Mouse (Mus musculus) thymus, adult 2 months (tissue): ENCODE results near the gene Gm20605. TPM values are rescaled to one million over a fixed set of nuclear protein-coding genes. Genes with fewer than 3 reads are reported as not detected.

Experiments
- DNase-seq: peaks from one replicate; pipeline ENCODE4 v3.0.0; 2021
- H3K27ac ChIP-seq: fragments of 200-500 bp; 2 replicates; pipeline ENCODE4 v1.5.1; 2012; ENCODE audit warnings: low read length, control low read depth; ENCODE audit not compliant: control insufficient read depth, insufficient read depth
- H3K27me3 ChIP-seq: fragments of 200-500 bp; 2 replicates; pipeline ENCODE4 v1.6.1; 2012; ENCODE audit warnings: mild to moderate bottlenecking, low read length, moderate library complexity, mixed read lengths; ENCODE audit not compliant: control insufficient read depth, insufficient read depth
- H3K36me3 ChIP-seq: fragments of 200-500 bp; 2 replicates; pipeline ENCODE4 v1.6.1; 2012; ENCODE audit warnings: mild to moderate bottlenecking, low read length, moderate library complexity; ENCODE audit not compliant: control insufficient read depth, insufficient read depth
- H3K4me1 ChIP-seq: fragments of 200-500 bp; replicated peaks from 2 replicates; pipeline ENCODE4 v1.6.1; 2012; ENCODE audit warnings: low read length; ENCODE audit not compliant: control insufficient read depth, insufficient read depth
- H3K4me3 ChIP-seq: fragments of 200-500 bp; 2 replicates; pipeline ENCODE4 v1.5.1; 2012; ENCODE audit warnings: mild to moderate bottlenecking, low read length, control low read depth, moderate library complexity; ENCODE audit not compliant: control insufficient read depth, insufficient read depth
- CTCF ChIP-seq: fragments of 200-500 bp; IDR thresholded peaks from 2 replicates; pipeline ENCODE4 v1.5.1; 2012; ENCODE audit warnings: mild to moderate bottlenecking, control low read depth, low read length, moderate library complexity, borderline replicate concordance; ENCODE audit not compliant: control insufficient read depth, poor library complexity, insufficient read depth; ENCODE audit errors: extremely low read depth
- POLR2A ChIP-seq: fragments of 200-500 bp; IDR thresholded peaks from 2 replicates; pipeline ENCODE4 v1.6.1; 2012; ENCODE audit warnings: mild to moderate bottlenecking, low read length, control low read depth, moderate library complexity; ENCODE audit not compliant: control insufficient read depth, poor library complexity, insufficient read depth; ENCODE audit errors: extremely low read depth
- WGBS: fragments of 180-500 bp; shearing (Covaris S2); methylation state at CpG from one replicate; pipeline ENCODE4 v1.1.7; 2018; 5-methylcytosine and 5-hydroxymethylcytosine counted together
- polyA plus RNA-seq: library from polyadenylated mRNA; depleted of rRNA; stranded (reverse); fragments of >200 nt; gene quantifications from 2 replicates; pipeline ENCODE4 v1.2.3, GENCODE M21; 2012

Gm20605 gene
- polyA plus RNA-seq, 1 experiment, result 149 TPM

DNA sequence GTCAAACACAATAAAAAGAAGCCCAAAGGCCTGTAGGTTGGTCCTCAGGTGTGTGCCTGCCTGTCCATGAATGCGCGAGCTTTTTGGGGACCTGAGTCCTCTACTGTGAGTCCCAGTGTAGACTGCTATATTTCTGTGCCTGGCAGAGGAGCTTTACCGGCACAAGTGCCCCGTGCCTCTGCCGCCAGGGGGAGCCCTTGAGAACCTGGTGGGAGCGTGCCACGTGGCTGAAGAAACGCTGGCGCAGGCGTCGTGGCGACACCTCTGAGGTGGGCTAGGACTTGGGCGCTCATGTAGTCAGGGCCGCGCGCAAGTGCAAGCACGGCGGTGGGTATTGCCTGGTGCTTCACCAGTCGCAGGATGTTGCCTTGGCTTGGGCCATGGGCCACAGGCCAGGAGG lies 12.1 kb downstream of the Gm20605 start, which contains the start of gene Sap25:
Gene Sap25, plus strand, starts transcription at position 281 of the 400 bp plus-strand sequence.
- Histone ChIP-seq H3K36me3 (peaks cover 66% of the 10 kb centered on the region), H3K4me1 (peaks cover 10% of the 10 kb centered on the region), H3K27ac (no peak within 1 kb of the TSS), H3K27me3 (no peaks in the 10 kb centered on the region; the same call in 1 of the 2 replicates), H3K4me3 (no peak within 1 kb of the TSS)
- no peak for DNase-seq
- WGBS, result 91% methylated on average over 19 of the region's 19 CpGs
- 0 out of 2 replicates have a peak, but pooled peaks have one; percentile 8 for TF ChIP-seq POLR2A
- peak; percentile 43; the same call in 1 of the 2 replicates for TF ChIP-seq CTCF

- Histone ChIP-seq H3K27me3 (no peaks in the 10 kb centered on the region; the same call in 1 of the 2 replicates), H3K4me1 (peaks cover 10% of the 10 kb centered on the region), H3K36me3 (peaks cover 48% of the 10 kb centered on the region), H3K27ac (no peak overlapping the region), H3K4me3 (no peak overlapping the region)
- no peak for DNase-seq
- WGBS, result 87% methylated on average over 4 of the region's 4 CpGs
- TF ChIP-seq POLR2A, result no peak
- no peak for TF ChIP-seq CTCF
These were observed 13.9 kb downstream of the Gm20605 start for GRCm38 (mm10) chr5:137642886-137643285.

DNA sequence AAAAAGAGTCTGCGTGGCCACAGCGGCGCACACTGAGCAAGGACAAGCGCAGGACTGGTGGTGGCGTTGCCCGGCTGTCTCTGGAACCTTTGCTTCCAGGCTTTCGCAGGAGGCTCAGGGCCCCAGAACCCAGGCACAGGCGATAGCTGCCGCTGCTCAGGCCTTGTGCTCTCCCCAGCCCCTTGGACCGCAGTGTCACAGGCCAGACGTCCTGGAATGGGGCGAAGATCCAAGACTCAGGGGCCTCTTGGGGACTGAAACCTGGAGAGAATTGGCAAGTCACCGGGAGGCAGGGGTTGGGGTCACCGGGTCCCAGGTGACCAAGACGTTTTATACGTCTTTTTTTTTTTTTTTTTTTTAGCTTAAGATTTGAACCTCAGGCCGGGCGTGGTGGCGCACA lies 15.5 kb downstream of the Gm20605 start:
- Histone ChIP-seq H3K4me3 (no peak overlapping the region), H3K36me3 (peaks cover 32% of the 10 kb centered on the region), H3K27ac (no peak overlapping the region), H3K27me3 (no peaks in the 10 kb centered on the region; the same call in 1 of the 2 replicates), H3K4me1 (peaks cover 13% of the 10 kb centered on the region)
- no peak for DNase-seq
- 89% methylated on average over 19 of the region's 19 CpGs for WGBS
- no peak for TF ChIP-seq POLR2A
- TF ChIP-seq CTCF, result no peak

DNA sequence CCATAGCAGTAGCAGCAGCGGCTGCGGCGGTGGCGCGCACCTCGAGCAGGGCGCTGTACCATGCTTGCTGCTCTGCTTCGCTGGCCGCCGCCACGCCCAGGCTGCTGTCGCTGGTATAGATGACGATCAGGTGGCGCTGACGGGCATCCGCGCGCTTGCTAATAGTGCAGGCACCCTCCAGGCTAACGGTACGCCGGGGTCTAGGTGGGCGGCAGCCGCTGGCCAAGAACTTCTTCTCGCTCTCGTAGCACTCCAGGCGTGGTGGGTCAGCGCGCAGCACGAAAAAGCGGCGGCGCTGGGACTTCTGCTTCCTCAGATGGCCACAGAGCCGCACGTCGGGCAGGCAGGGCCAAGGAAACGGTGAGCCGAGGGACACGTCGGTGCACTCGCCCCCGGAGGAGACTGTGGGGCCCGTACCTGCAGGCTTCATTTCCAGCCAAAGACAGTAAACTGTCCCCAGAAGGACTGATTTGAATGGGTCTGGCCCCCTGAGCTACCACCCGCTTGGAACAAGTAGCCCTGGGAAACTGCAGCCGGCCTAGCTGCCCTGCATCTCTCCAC lies 16.2 kb downstream of the Gm20605 start:
- 7% methylated on average over 44 of the region's 44 CpGs for WGBS
- peak; percentile 37 for DNase-seq
- Histone ChIP-seq H3K27ac (no peak overlapping the region), H3K36me3 (peaks cover 25% of the 10 kb centered on the region), H3K4me3 (no peak overlapping the region), H3K4me1 (peaks cover 12% of the 10 kb centered on the region), H3K27me3 (no peaks in the 10 kb centered on the region; the same call in 1 of the 2 replicates)
- TF ChIP-seq CTCF (no peak), POLR2A (no peak)

DNA sequence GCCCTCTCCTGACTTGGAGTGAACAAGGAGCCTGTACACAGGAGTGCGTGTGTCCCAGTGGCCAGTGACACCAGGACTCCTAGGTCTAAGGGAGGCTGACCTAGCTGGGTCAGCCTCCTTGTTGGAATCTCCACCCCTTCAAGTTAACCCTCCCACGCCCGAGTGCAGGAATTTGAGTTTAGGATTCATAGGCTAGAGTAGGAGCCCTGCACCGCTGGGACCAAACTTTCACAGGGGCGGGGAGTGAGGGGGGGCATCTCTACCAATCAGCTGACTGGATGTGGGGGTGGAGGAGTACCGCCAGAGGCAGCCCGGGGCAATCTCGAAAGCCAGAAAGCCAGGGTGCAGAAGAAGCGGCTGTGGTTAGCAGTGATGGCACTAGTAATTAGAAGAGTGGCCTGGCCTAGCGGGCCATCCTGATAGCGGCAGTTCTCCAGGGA lies 16.7 kb downstream of the Gm20605 start, which contains the start of gene Irs3:
Gene Irs3, minus strand, starts transcription at position 63 of the 440 bp plus-strand sequence.
- peaks cover 22% of the 10 kb centered on the region for H3K36me3 ChIP-seq
- H3K27me3 ChIP-seq, result no peaks in the 10 kb centered on the region; the same call in 1 of the 2 replicates
- 53% methylated on average over 11 of the region's 11 CpGs for WGBS
- no peak for DNase-seq
- peaks cover 7% of the 10 kb centered on the region; the same call in 1 of the 2 replicates for H3K4me1 ChIP-seq
- TF ChIP-seq POLR2A (no peak), CTCF (no peak)
- no peak within 1 kb of the TSS for H3K4me3 ChIP-seq
- no peak within 1 kb of the TSS for H3K27ac ChIP-seq

DNA sequence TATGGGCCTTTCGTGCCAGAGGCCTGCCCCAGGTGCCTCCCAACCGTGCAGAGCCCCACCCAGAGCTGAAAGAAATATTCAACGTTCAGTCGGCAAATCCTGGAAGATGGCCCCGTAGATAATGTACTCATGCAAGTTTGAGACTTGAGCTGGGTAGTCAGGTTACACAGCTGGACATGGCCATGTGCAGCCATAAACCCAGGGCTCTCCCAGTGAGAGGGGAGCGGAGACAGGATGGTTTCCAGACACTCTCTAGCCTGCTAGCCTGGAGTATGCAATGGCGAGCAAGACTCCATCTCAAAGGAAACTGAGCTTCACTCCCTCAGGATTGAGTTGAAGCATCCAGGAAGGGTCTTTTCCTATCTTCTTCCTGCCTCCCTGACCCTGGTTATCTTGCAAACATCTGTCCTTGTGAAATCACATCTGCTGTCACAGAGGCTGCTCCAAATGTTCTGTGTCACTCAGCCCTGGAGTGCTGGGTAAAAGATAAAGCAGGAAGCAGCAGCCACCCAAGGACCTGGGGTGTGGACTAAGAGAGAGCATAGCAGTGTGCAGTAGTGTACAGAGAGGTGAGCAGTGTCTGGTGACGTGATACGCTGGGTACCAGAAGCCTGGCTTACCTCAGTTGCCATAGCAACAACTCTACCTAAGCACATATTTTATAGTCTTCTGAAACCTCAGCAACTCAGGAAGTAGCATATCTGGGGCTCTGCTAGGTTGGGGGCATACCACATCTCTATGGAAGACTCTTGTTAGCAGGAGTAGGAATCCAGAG lies 19.0 kb downstream of the Gm20605 start:
- H3K27me3 ChIP-seq, result no peaks in the 10 kb centered on the region; the same call in 1 of the 2 replicates
- WGBS, result 74% methylated on average over 9 of the region's 9 CpGs
- H3K4me1 ChIP-seq, result peaks cover 10% of the 10 kb centered on the region
- no peak overlapping the region for H3K4me3 ChIP-seq
- TF ChIP-seq CTCF (no peak), POLR2A (no peak)
- no peak overlapping the region for H3K27ac ChIP-seq
- peaks cover 19% of the 10 kb centered on the region for H3K36me3 ChIP-seq
- no peak for DNase-seq
